Mouse (Mus musculus) ovary, postnatal 36 days (tissue): ENCODE measurements around the gene Ppm1g.
A peak's percentile ranks its signal among the peaks of the same experiment; 100 is the strongest.

Source experiments
- DNase-seq: peaks from one replicate; pipeline ENCODE4 v3.0.0; 2022; ENCODE audit warnings: low spot score, mixed read lengths

Gene Ppm1g

GRCm38 (mm10) chr5:31220448-31221303, at the start of gene Ppm1g:
Ppm1g (minus strand) TSS chr5:31220687.
- DNase-seq, result peak; percentile 99

GRCm38 (mm10) chr5:31267686-31268085, 47.2 kb upstream of the Ppm1g start:
- DNase-seq, result no peak

- no peak for DNase-seq
Observed at GRCm38 (mm10) chr5:31266101-31266500, 45.6 kb upstream of the Ppm1g start.

GRCm38 (mm10) chr5:31257616-31258015, 37.1 kb upstream of the Ppm1g start:
- no peak for DNase-seq

- no peak for DNase-seq
Observed at GRCm38 (mm10) chr5:31255971-31256370, 35.5 kb upstream of the Ppm1g start.

GRCm38 (mm10) chr5:31255381-31255780, 34.9 kb upstream of the Ppm1g start:
- DNase-seq, result no peak

- no peak for DNase-seq
Observed at GRCm38 (mm10) chr5:31254901-31255300, 34.4 kb upstream of the Ppm1g start.

GRCm38 (mm10) chr5:31254452-31254851, 34.0 kb upstream of the Ppm1g start:
- DNase-seq, result peak; percentile 43

- DNase-seq, result no peak
Observed at GRCm38 (mm10) chr5:31253806-31254205, 33.3 kb upstream of the Ppm1g start.

- no peak for DNase-seq
Observed at GRCm38 (mm10) chr5:31252795-31253545, 32.5 kb upstream of the Ppm1g start.

- DNase-seq, result no peak
Observed at GRCm38 (mm10) chr5:31252151-31252550, 31.7 kb upstream of the Ppm1g start.

- peak; percentile 57 for DNase-seq
Observed at GRCm38 (mm10) chr5:31251541-31252101, 31.1 kb upstream of the Ppm1g start, which contains the start of gene Krtcap3. Krtcap3 (plus strand) TSS chr5:31251691.

- DNase-seq, result no peak
Observed at GRCm38 (mm10) chr5:31250716-31251115, 30.2 kb upstream of the Ppm1g start.

GRCm38 (mm10) chr5:31242191-31242590, 21.7 kb upstream of the Ppm1g start:
- no peak for DNase-seq

GRCm38 (mm10) chr5:31241522-31242034, 21.1 kb upstream of the Ppm1g start:
- DNase-seq, result no peak

- DNase-seq, result peak; percentile 96
Observed at GRCm38 (mm10) chr5:31240637-31241521, 20.4 kb upstream of the Ppm1g start, which contains the start of the genes Nrbp1 and Gm9970. Nrbp1 (plus strand) TSS chr5:31240864. Gm9970 (minus strand) TSS chr5:31241232.

- DNase-seq, result no peak
Observed at GRCm38 (mm10) chr5:31226641-31227040, 6.2 kb upstream of the Ppm1g start.

GRCm38 (mm10) chr5:31222696-31223095, 2.2 kb upstream of the Ppm1g start:
- no peak for DNase-seq

- no peak for DNase-seq
Observed at GRCm38 (mm10) chr5:31221304-31221945, 938 bp upstream of the Ppm1g start.

GRCm38 (mm10) chr5:31219911-31220447, 508 bp downstream of the Ppm1g start:
- no peak for DNase-seq
